ENCODE assay signal across 8 mouse cellular contexts in the genomic region with DNA sequence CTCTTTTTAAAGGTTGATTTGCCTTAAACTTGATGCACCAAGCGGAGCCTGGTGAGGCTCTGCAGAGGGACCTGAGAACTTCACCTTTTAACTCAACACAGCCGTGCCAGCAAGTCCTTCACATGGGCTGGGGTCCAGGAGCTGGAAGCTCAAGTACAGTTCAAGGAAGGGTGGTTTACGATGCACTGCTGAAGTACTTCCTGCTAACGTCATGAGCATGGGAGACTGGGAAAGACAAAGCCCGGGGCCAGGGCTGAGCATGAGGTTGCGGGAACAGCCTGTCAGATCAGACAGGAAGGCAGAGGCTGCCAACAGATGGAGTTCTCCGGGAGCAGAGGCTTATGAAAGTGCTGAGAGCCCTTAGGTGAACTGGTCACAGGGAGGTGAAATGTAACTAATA. TPM values are rescaled to one million over a fixed set of nuclear protein-coding genes. Genes with fewer than 3 reads are reported as not detected.
A peak's percentile ranks its signal among the peaks of the same experiment; 100 is the strongest.
DNase-seq lines count a peak whose midpoint lies in the region.
"Had no signal": no experiment of that assay in that cellular context is flagged by ENCODE, and none has a peak within 500 bp of the region (broad histone marks: within the 10 kb centered on the region; RNA-seq: fewer than 3 reads in every experiment).

No protein-coding gene starts in this region.

- peak; percentile 33 for DNase-seq in adrenal gland, postnatal 10 days
- peak; percentile 40 for DNase-seq in embryo, embryonic 11 days
- DNase-seq in heart, postnatal 4 days: peak; percentile 65
- DNase-seq in lung, adult 18-20 months: peak; percentile 82 to 89
- no peak for DNase-seq in right cerebral cortex, postnatal 4 days
- DNase-seq in urinary bladder, adult 2 months (ENCODE audit: low spot score): no peak
- no peak for DNase-seq in thymus, adult 18-20 months

RNA-seq across cellular contexts. Expression of a gene that starts 10.9 kb away (rescaled TPM):
- total RNA-seq in adrenal gland, postnatal 10 days (2021): 1 to 10 TPM; 7.9 to 8.6 TPM
- 10 to 100 TPM; 10.1 to 12.1 TPM for total RNA-seq in heart, postnatal 4 days (2021)
- polyA plus RNA-seq in urinary bladder, adult 2 months (2012; rRNA removed): 8.6 and 9.9 TPM in 2 replicates

RNA-seq across cellular contexts. Expression of a gene that starts 17.2 kb away (rescaled TPM):
- total RNA-seq in adrenal gland, postnatal 10 days (2021): not detected
- under 1 TPM; 0.33 to 0.43 TPM for total RNA-seq in heart, postnatal 4 days (2021)
- polyA plus RNA-seq in urinary bladder, adult 2 months (2012; rRNA removed): 0.07 TPM in 1 of 2 replicates, not detected in the other
- polyA plus RNA-seq: large intestine, adult 2 months had no signal

RNA-seq across cellular contexts. Expression of a gene that starts 33.5 kb away (rescaled TPM):
- 100 to 1,000 TPM in 1 of 2 experiments, 10 to 100 TPM in 1; 90.9 to 109 TPM for total RNA-seq in adrenal gland, postnatal 10 days (2021)
- 10 to 100 TPM; 57.0 to 61.3 TPM for total RNA-seq in heart, postnatal 4 days (2021)
- 54.6 and 63.6 TPM in 2 replicates for polyA plus RNA-seq in urinary bladder, adult 2 months (2012; rRNA removed)

RNA-seq across cellular contexts. Expression of a gene that starts 48.8 kb away (rescaled TPM):
- 10 to 100 TPM; 17.1 to 23.8 TPM for total RNA-seq in adrenal gland, postnatal 10 days (2021)
- total RNA-seq in heart, postnatal 4 days (2021): 10 to 100 TPM; 11.6 to 12.0 TPM
- polyA plus RNA-seq in urinary bladder, adult 2 months (2012; rRNA removed): 26.2 and 26.8 TPM in 2 replicates

RNA-seq across cellular contexts. Expression of a gene that starts 49.4 kb away (rescaled TPM):
- under 1 TPM; 0.15 to 0.48 TPM for total RNA-seq in adrenal gland, postnatal 10 days (2021)
- under 1 TPM; 0.62 to 0.65 TPM for total RNA-seq in heart, postnatal 4 days (2021)
- 0.22 and 0.45 TPM in 2 replicates for polyA plus RNA-seq in urinary bladder, adult 2 months (2012; rRNA removed)

Comparison
In these comparisons a context has a peak if more than half of its experiments do, and no peak if none do; other contexts are left out.
1. DNase-seq: peak in adrenal gland, postnatal 10 days (single experiment), embryo, embryonic 11 days (single experiment), heart, postnatal 4 days (single experiment) and lung, adult 18-20 months (2 of 2); none in right cerebral cortex, postnatal 4 days (single experiment), urinary bladder, adult 2 months (single experiment) and thymus, adult 18-20 months (0 of 2).